ENCODE assay signal across 25 mouse cellular contexts in genomic region chr13:46355306-46355705, GRCm38 (mm10).
"Had no signal": no experiment of that assay in that cellular context is flagged by ENCODE, and none has a peak within 500 bp of the region (broad histone marks: within the 10 kb centered on the region; RNA-seq: fewer than 3 reads in every experiment).

No protein-coding gene starts in this region.

- H3K27me3 ChIP-seq: heart, embryonic 12.5 days; hindbrain, embryonic 12.5 days; intestine, embryonic 15.5 days; limb, embryonic 13.5 days; limb, embryonic 15.5 days; liver, embryonic 12.5 days had no signal

- H3K36me3 ChIP-seq: heart, embryonic 10.5 days; heart, embryonic 12.5 days; hindbrain, embryonic 10.5 days; hindbrain, embryonic 12.5 days; intestine, embryonic 15.5 days; limb, embryonic 13.5 days; limb, embryonic 15.5 days; liver, embryonic 12.5 days had no signal

- DNase-seq: gastrocnemius, postnatal 10 days; gastrocnemius, postnatal 25 days; heart, adult 2 months; heart, postnatal 10 days; heart, postnatal 4 days; kidney, adult 18-20 months; kidney, adult 8-10 months; kidney, postnatal 10 days; kidney, postnatal 25 days; kidney, postnatal 4 days; left cerebral cortex, postnatal 4 days had no signal

- H3K4me2 ChIP-seq: heart, embryonic 12.5 days; hindbrain, embryonic 12.5 days; hindbrain, embryonic 14.5 days; intestine, embryonic 15.5 days; limb, embryonic 13.5 days; limb, embryonic 15.5 days; liver, embryonic 12.5 days had no signal

- H3K27ac ChIP-seq: heart, adult 2 months; heart, embryonic 10.5 days; hindbrain, embryonic 10.5 days; hindbrain, embryonic 12.5 days; hindbrain, embryonic 14.5 days; intestine, embryonic 15.5 days; layer of hippocampus, adult 2 months; limb, embryonic 13.5 days; limb, embryonic 15.5 days; liver, embryonic 12.5 days; liver, embryonic 14.5 days had no signal

- H3K9me3 ChIP-seq: heart, embryonic 10.5 days; heart, embryonic 12.5 days; hindbrain, embryonic 10.5 days; hindbrain, embryonic 12.5 days; intestine, embryonic 15.5 days; limb, embryonic 13.5 days; limb, embryonic 15.5 days; liver, embryonic 12.5 days had no signal

- H3K4me3 ChIP-seq: heart, adult 2 months; heart, embryonic 10.5 days; heart, embryonic 12.5 days; hindbrain, embryonic 10.5 days; hindbrain, embryonic 12.5 days; intestine, embryonic 15.5 days; layer of hippocampus, adult 2 months; limb, embryonic 13.5 days; limb, embryonic 15.5 days; liver, embryonic 12.5 days had no signal

- H3K9ac ChIP-seq: heart, embryonic 12.5 days; hindbrain, embryonic 12.5 days; hindbrain, embryonic 14.5 days; intestine, embryonic 15.5 days; limb, embryonic 13.5 days; limb, embryonic 15.5 days; liver, embryonic 12.5 days; liver, embryonic 14.5 days had no signal

- ATAC-seq: hindbrain, embryonic 16.5 days; inflammation-experienced regulatory T-cells, adult 6 months; intestine, embryonic 15.5 days; intestine, postnatal 0 days; liver, embryonic 12.5 days had no signal

- H3K4me1 ChIP-seq: heart, embryonic 10.5 days; heart, embryonic 12.5 days; intestine, embryonic 15.5 days; limb, embryonic 13.5 days; limb, embryonic 15.5 days; liver, embryonic 12.5 days had no signal
